Mouse (Mus musculus) MEL (cell line): ENCODE measurements around the gene Cd151. TPM values are rescaled to one million over a fixed set of nuclear protein-coding genes. Genes with fewer than 3 reads are reported as not detected.

Source experiments
- DNase-seq: peaks from one replicate; pipeline ENCODE4 v3.0.0; 2011; ENCODE audit warnings: low read depth, low spot score
- H3K27ac ChIP-seq: 2 replicates; pipeline ENCODE4 v1.5.1; 2012; ENCODE audit warnings: low read depth, mild to moderate bottlenecking, control low read depth, low read length, moderate library complexity; ENCODE audit not compliant: control insufficient read depth
- H3K27me3 ChIP-seq, 2 experiments: fragments of 150-350 bp in 1 of 2; sonication (generic) in 1 of 2; 2 replicates each; pipeline ENCODE4 v1.6.1; 2012; ENCODE audit warnings: low read length in 2 of 2, mild to moderate bottlenecking in 2 of 2, improper control_type of control experiment in 1 of 2, moderate library complexity in 1 of 2; ENCODE audit not compliant: insufficient read depth in 2 of 2, control insufficient read depth in 1 of 2
- H3K36me3 ChIP-seq, 2 experiments: 2 replicates each; pipeline ENCODE4 v1.6.1; 2012 to 2014; ENCODE audit warnings: low read length in 2 of 2, improper control_type of control experiment in 1 of 2, inconsistent platforms in 1 of 2, mild to moderate bottlenecking in 1 of 2; ENCODE audit not compliant: insufficient read depth in 2 of 2, control insufficient read depth in 1 of 2
- H3K4me1 ChIP-seq, 2 experiments: fragments of 150-350 bp in 1 of 2; sonication (generic) in 1 of 2; 2 replicates each; pipeline ENCODE4 v1.6.1; 2012; ENCODE audit warnings: low read length in 2 of 2, improper control_type of control experiment in 1 of 2, mild to moderate bottlenecking in 1 of 2; ENCODE audit not compliant: insufficient read depth in 2 of 2, control insufficient read depth in 1 of 2
- H3K4me3 ChIP-seq, 2 experiments: fragments of 150-350 bp in 1 of 2; sonication (generic) in 1 of 2; 2 replicates each; pipeline ENCODE4 v1.5.1; 2012; ENCODE audit warnings: low read depth in 2 of 2, low read length in 2 of 2, mild to moderate bottlenecking in 2 of 2, moderate library complexity in 2 of 2, control low read depth in 1 of 2, improper control_type of control experiment in 1 of 2; ENCODE audit not compliant: control insufficient read depth in 1 of 2, insufficient read depth in 1 of 2
- H3K79me2 ChIP-seq: 2 replicates; pipeline ENCODE4 v1.6.1; 2012; ENCODE audit warnings: mild to moderate bottlenecking, low read length, moderate library complexity; ENCODE audit not compliant: control insufficient read depth, poor library complexity, insufficient read depth
- H3K9ac ChIP-seq: 2 replicates; pipeline ENCODE4 v1.6.1; 2012; ENCODE audit warnings: low read depth, mild to moderate bottlenecking, control low read depth, low read length, moderate library complexity; ENCODE audit not compliant: control insufficient read depth, poor library complexity, severe bottlenecking
- H3K9me3 ChIP-seq: fragments of 150-350 bp; sonication (generic); replicated peaks from 2 replicates; pipeline ENCODE4 v1.6.1; 2012; ENCODE audit warnings: mild to moderate bottlenecking, low read length, improper control_type of control experiment, moderate library complexity; ENCODE audit not compliant: insufficient read depth
- CTCF ChIP-seq, 3 experiments: IDR thresholded peaks in 2 of 3; conservative IDR thresholded peaks in 1 of 3; 2 replicates each; pipeline ENCODE4 v1.5.1; 2011 to 2012; ENCODE audit warnings: low read length in 3 of 3, low read depth in 2 of 3, mild to moderate bottlenecking in 2 of 3, improper control_type of control experiment in 1 of 3, inconsistent platforms in 1 of 3, mixed read lengths in 1 of 3, moderate library complexity in 1 of 3; ENCODE audit not compliant: control insufficient read depth in 1 of 3, insufficient read depth in 1 of 3, poor library complexity in 1 of 3, severe bottlenecking in 1 of 3
- ELF1 ChIP-seq: IDR thresholded peaks from 2 replicates; pipeline ENCODE4 v1.6.1; 2014; ENCODE audit warnings: low read depth, mild to moderate bottlenecking, inconsistent platforms, low read length, improper control_type of control experiment, moderate library complexity
- ETS1 ChIP-seq: IDR thresholded peaks from 2 replicates; pipeline ENCODE4 v1.6.1; 2012; ENCODE audit warnings: low read depth, mild to moderate bottlenecking, inconsistent platforms, low read length, improper control_type of control experiment, moderate library complexity
- GATA1 ChIP-seq: IDR thresholded peaks from 2 replicates; pipeline ENCODE4 v1.6.1; 2011; ENCODE audit warnings: low read depth, low read length, improper control_type of control experiment
- HCFC1 ChIP-seq: IDR thresholded peaks from 2 replicates; pipeline ENCODE4 v1.6.1; 2012; ENCODE audit warnings: low read depth, mild to moderate bottlenecking, inconsistent platforms, low read length, improper control_type of control experiment, moderate library complexity
- JUND ChIP-seq: IDR thresholded peaks from 2 replicates; pipeline ENCODE4 v1.6.1; 2011; ENCODE audit warnings: low read depth, mild to moderate bottlenecking, improper control_type of control experiment, low read length
- KAT2A ChIP-seq: conservative IDR thresholded peaks from 2 replicates; pipeline ENCODE4 v1.6.1; 2012; ENCODE audit warnings: low read depth, low read length, improper control_type of control experiment, inconsistent platforms
- MAFK ChIP-seq: IDR thresholded peaks from 2 replicates; pipeline ENCODE4 v1.6.1; 2011; ENCODE audit warnings: low read depth, mild to moderate bottlenecking, low read length, improper control_type of control experiment, borderline replicate concordance
- MAZ ChIP-seq: IDR thresholded peaks from 2 replicates; pipeline ENCODE4 v1.6.1; 2012; ENCODE audit warnings: low read depth, mild to moderate bottlenecking, inconsistent platforms, low read length, improper control_type of control experiment
- MEF2A ChIP-seq: IDR thresholded peaks from 2 replicates; pipeline ENCODE4 v1.6.1; 2014; ENCODE audit warnings: low read depth, mild to moderate bottlenecking, inconsistent platforms, low read length, improper control_type of control experiment; ENCODE audit not compliant: poor library complexity, insufficient replicate concordance, severe bottlenecking; ENCODE audit errors: extremely low read depth
- MXI1 ChIP-seq: IDR thresholded peaks from 2 replicates; pipeline ENCODE4 v1.6.1; 2011; ENCODE audit warnings: mild to moderate bottlenecking, low read depth, low read length, improper control_type of control experiment
- MYB ChIP-seq: IDR thresholded peaks from 2 replicates; pipeline ENCODE4 v1.6.1; 2011; ENCODE audit warnings: mild to moderate bottlenecking, low read depth, low read length, improper control_type of control experiment
- NELFE ChIP-seq: IDR thresholded peaks from 2 replicates; pipeline ENCODE4 v1.6.1; 2011; ENCODE audit warnings: low read depth, low read length, improper control_type of control experiment
- NRF1 ChIP-seq: IDR thresholded peaks from 2 replicates; pipeline ENCODE4 v1.6.1; 2014; ENCODE audit warnings: low read depth, mild to moderate bottlenecking, inconsistent platforms, low read length, improper control_type of control experiment, moderate library complexity; ENCODE audit not compliant: poor library complexity, insufficient read depth, severe bottlenecking
- SIN3A ChIP-seq: IDR thresholded peaks from 2 replicates; pipeline ENCODE4 v1.6.1; 2012; ENCODE audit warnings: low read length, improper control_type of control experiment, inconsistent platforms
- SMC3 ChIP-seq: IDR thresholded peaks from 2 replicates; pipeline ENCODE4 v1.6.1; 2011; ENCODE audit warnings: low read depth, low read length, improper control_type of control experiment
- UBTF ChIP-seq: IDR thresholded peaks from 2 replicates; pipeline ENCODE4 v1.6.1; 2012; ENCODE audit warnings: low read depth, mild to moderate bottlenecking, inconsistent platforms, low read length, improper control_type of control experiment, moderate library complexity, borderline replicate concordance; ENCODE audit not compliant: insufficient read depth
- USF1 ChIP-seq: IDR thresholded peaks from 2 replicates; pipeline ENCODE4 v1.6.1; 2014; ENCODE audit warnings: low read depth, mild to moderate bottlenecking, inconsistent platforms, low read length, improper control_type of control experiment, moderate library complexity
- USF2 ChIP-seq, 2 experiments: IDR thresholded peaks; 2 replicates each; pipeline ENCODE4 v1.6.1; 2011 to 2012; ENCODE audit warnings: improper control_type of control experiment in 2 of 2, low read length in 2 of 2, borderline replicate concordance in 1 of 2, inconsistent platforms in 1 of 2, low read depth in 1 of 2, mild to moderate bottlenecking in 1 of 2; ENCODE audit not compliant: insufficient read depth in 1 of 2
- ZC3H11A ChIP-seq: IDR thresholded peaks from 2 replicates; pipeline ENCODE4 v1.6.1; 2012; ENCODE audit warnings: low read depth, mild to moderate bottlenecking, inconsistent platforms, low read length, improper control_type of control experiment
- ZKSCAN1 ChIP-seq: IDR thresholded peaks from 2 replicates; pipeline ENCODE4 v1.6.1; 2012; ENCODE audit warnings: low read depth, mild to moderate bottlenecking, inconsistent platforms, low read length, improper control_type of control experiment, moderate library complexity
- ZNF384 ChIP-seq: IDR thresholded peaks from 2 replicates; pipeline ENCODE4 v1.6.1; 2012; ENCODE audit warnings: low read depth, mild to moderate bottlenecking, inconsistent platforms, low read length, improper control_type of control experiment
- polyA plus RNA-seq, 2 experiments: library from polyadenylated mRNA; stranded (reverse) in 1 of 2; unstranded in 1 of 2; fragments of >175 nt in 1 of 2; fragments of >200 nt in 1 of 2; gene quantifications; 2 replicates each; pipeline versions ENCODE4 v1.2.1 to v1.2.4; 2012; ENCODE audit warnings: low replicate concordance in 2 of 2, low read depth in 1 of 2; ENCODE audit not compliant: insufficient read length in 2 of 2, insufficient read depth in 1 of 2, missing spikeins in 1 of 2
- total RNA-seq: library from RNA; depleted of rRNA; stranded (reverse); fragments of 300-350 nt; gene quantifications from 2 replicates; pipeline ENCODE4 v1.2.3, GENCODE M21; 2012

Cd151 gene
- total and polyA plus RNA-seq, 3 experiments = 40.6 to 86.6 TPM; not detected in 1

DNA sequence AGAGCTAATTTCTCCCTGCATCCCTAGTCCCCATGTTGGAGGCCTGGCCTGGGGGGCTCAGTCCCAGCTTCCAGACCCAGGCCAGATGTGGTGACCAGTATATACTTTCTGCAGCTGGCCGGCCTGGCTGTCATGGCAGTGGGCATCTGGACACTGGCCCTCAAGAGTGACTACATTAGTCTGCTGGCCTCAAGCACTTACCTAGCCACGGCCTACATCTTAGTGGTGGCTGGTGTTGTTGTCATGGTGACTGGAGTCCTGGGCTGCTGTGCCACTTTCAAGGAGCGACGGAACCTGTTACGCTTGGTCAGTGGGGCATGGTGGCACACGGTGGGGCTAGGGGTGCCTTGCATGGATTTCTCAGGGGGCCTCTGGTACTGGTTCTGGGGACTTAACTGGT is 2.2 kb downstream of the Cd151 start:
- H3K79me2 ChIP-seq = peaks cover 25% of the 10 kb centered on the region
- peak overlapping the region; percentile 39 to 87 for H3K4me3 ChIP-seq
- peaks cover 8 to 35% of the 10 kb centered on the region in 2 experiments for H3K4me1 ChIP-seq
- H3K9ac ChIP-seq = peak overlapping the region; percentile 65
- peak overlapping the region; percentile 92 for H3K27ac ChIP-seq
- no peak for TF ChIP-seq MXI1
- no peak for TF ChIP-seq MAFK
- no peak for TF ChIP-seq UBTF
- no peak for TF ChIP-seq USF1
- no peak for TF ChIP-seq ZKSCAN1
- TF ChIP-seq NRF1 = no peak
- no peak for TF ChIP-seq ZNF384
- no peak for TF ChIP-seq NELFE
- no peak for TF ChIP-seq MYB
- TF ChIP-seq HCFC1 = no peak
- TF ChIP-seq ELF1 = no peak
- no peak for TF ChIP-seq SIN3A
- TF ChIP-seq MEF2A = no peak
- TF ChIP-seq CTCF (IDR thresholded peaks at IDR 0.05 in 2 of 3, conservative IDR thresholded peaks at IDR 0.05 in 1 of 3; ENCODE audit: control insufficient read depth in 1 of 3, insufficient read depth in 1 of 3, low read depth in 2 of 3, low read length in 3 of 3, poor library complexity in 1 of 3, severe bottlenecking in 1 of 3) = no peak
- peaks cover 0 to 18% of the 10 kb centered on the region in 2 experiments; a peak in 2 of 4 replicates for H3K36me3 ChIP-seq
- H3K27me3 ChIP-seq = no peaks in the 10 kb centered on the region
- no peak for DNase-seq
- H3K9me3 ChIP-seq = no peaks in the 10 kb centered on the region

DNA sequence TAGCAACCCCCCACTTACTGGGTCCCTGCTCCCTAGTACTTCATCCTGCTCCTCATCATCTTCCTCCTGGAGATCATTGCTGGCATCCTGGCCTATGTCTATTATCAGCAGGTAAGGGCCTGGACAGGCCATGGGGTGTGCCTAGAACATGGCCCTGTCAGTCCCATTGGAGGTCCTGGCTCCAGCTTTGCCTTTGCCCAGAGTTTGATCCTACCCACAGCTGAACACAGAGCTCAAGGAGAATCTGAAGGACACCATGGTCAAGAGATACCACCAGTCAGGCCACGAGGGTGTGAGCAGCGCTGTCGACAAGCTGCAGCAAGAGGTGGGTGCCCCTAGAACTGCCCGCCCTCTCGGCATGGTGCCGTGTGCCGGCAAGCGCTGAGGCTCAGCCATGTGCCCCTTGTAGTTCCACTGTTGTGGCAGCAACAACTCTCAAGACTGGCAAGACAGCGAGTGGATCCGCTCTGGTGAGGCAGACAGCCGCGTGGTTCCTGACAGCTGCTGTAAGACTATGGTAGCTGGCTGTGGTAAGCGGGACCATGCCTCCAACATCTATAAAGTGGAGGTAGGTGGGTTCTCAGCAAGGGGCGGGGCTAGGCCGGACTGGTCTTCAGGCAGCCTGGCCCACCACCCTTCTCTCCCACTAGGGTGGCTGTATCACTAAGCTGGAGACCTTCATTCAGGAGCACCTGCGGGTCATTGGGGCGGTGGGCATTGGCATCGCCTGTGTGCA is 2.9 kb downstream of the Cd151 start:
- Histone ChIP-seq H3K36me3 (peaks cover 0 to 18% of the 10 kb centered on the region in 2 experiments; a peak in 2 of 4 replicates), H3K4me1 (peaks cover 8 to 35% of the 10 kb centered on the region in 2 experiments), H3K27me3 (no peaks in the 10 kb centered on the region), H3K79me2 (peaks cover 31% of the 10 kb centered on the region), H3K9me3 (no peaks in the 10 kb centered on the region), H3K9ac (no peak overlapping the region; the same call in 1 of the 2 replicates), H3K27ac (no peak overlapping the region), H3K4me3 (no peak overlapping the region)
- no peak for DNase-seq
- TF ChIP-seq NRF1 (no peak), KAT2A (no peak), ZNF384 (no peak), SMC3 (no peak), UBTF (no peak), USF2 (IDR thresholded peaks at IDR 0.05; ENCODE audit: borderline replicate concordance in 1 of 2, insufficient read depth in 1 of 2, low read depth in 1 of 2, low read length in 2 of 2) (no peak), JUND (no peak), ZC3H11A (no peak), CTCF (IDR thresholded peaks at IDR 0.05 in 2 of 3, conservative IDR thresholded peaks at IDR 0.05 in 1 of 3; ENCODE audit: control insufficient read depth in 1 of 3, insufficient read depth in 1 of 3, low read depth in 2 of 3, low read length in 3 of 3, poor library complexity in 1 of 3, severe bottlenecking in 1 of 3) (no peak), MAZ (no peak), GATA1 (no peak), ETS1 (no peak)
